Mouse (Mus musculus) heart, embryonic 11.5 days (tissue): Measurements from ENCODE around the gene Rcan1. TPM values are rescaled to one million over a fixed set of nuclear protein-coding genes. Genes with fewer than 3 reads are reported as not detected.

Experiments
- ATAC-seq: fragments of 200-750 bp; cut with Nextera tagmentation; replicated peaks from 2 replicates; pipeline ENCODE4 v1.8.0; 2017; ENCODE audit warnings: moderate library complexity; ENCODE audit not compliant: insufficient number of reproducible peaks, low FRiP score, low TSS enrichment
- H3K27ac ChIP-seq: fragments of 300-500 bp; sonication (generic); 2 replicates; pipeline ENCODE4 v1.5.1; 2014; ENCODE audit warnings: mild to moderate bottlenecking, low read depth, low read length
- H3K27me3 ChIP-seq: fragments of 300-500 bp; sonication (generic); 2 replicates; pipeline ENCODE4 v1.6.1; 2014; ENCODE audit warnings: mild to moderate bottlenecking, low read length, mixed read lengths; ENCODE audit not compliant: control insufficient read depth, insufficient read depth
- H3K36me3 ChIP-seq: fragments of 300-500 bp; sonication (generic); 2 replicates; pipeline ENCODE4 v1.6.1; 2014; ENCODE audit warnings: mild to moderate bottlenecking, low read length, moderate library complexity, mixed read lengths; ENCODE audit not compliant: control insufficient read depth, insufficient read depth
- H3K4me1 ChIP-seq: fragments of 300-500 bp; sonication (generic); 2 replicates; pipeline ENCODE4 v1.6.1; 2014; ENCODE audit warnings: low read length; ENCODE audit not compliant: control insufficient read depth, insufficient read depth
- H3K4me2 ChIP-seq: fragments of 300-500 bp; sonication (generic); 2 replicates; pipeline ENCODE4 v1.6.1; 2014; ENCODE audit warnings: mild to moderate bottlenecking, moderate library complexity
- H3K4me3 ChIP-seq: fragments of 300-500 bp; sonication (generic); 2 replicates; pipeline ENCODE4 v1.5.1; 2014; ENCODE audit warnings: low read depth, low read length
- H3K9ac ChIP-seq: fragments of 300-500 bp; sonication (generic); 2 replicates; pipeline ENCODE4 v1.6.1; 2014; ENCODE audit warnings: mild to moderate bottlenecking, low read depth, low read length, moderate library complexity
- H3K9me3 ChIP-seq: fragments of 300-500 bp; sonication (generic); replicated peaks from 2 replicates; pipeline ENCODE4 v1.6.1; 2016; ENCODE audit warnings: low read length; ENCODE audit not compliant: control insufficient read depth
- WGBS: fragments of 180-500 bp; shearing (Covaris S2); extraction: QIAGEN DNeasy Blood & Tissue Kit; methylation state at CpG from one replicate; pipeline ENCODE4 v1.1.7; 2014; ENCODE audit not compliant: insufficient replicate concordance; 5-methylcytosine and 5-hydroxymethylcytosine counted together
- polyA plus RNA-seq: library from polyadenylated mRNA; unstranded; fragments of >200 nt; fragmentation: Nextera tagmentation; extraction: Ambion mirVana; gene quantifications from 2 replicates; pipeline ENCODE4 v1.2.1, GENCODE M21; 2014

Gene Rcan1
- polyA plus RNA-seq, 1 experiment from 2014 or later: 103 TPM

- no peaks in the 10 kb centered on the region for H3K9me3 ChIP-seq
- H3K9ac ChIP-seq: no peak overlapping the region
- H3K4me2 ChIP-seq: no peak overlapping the region
- no peak overlapping the region for H3K27ac ChIP-seq
- peaks cover 33% of the 10 kb centered on the region for H3K4me1 ChIP-seq
- no peak for ATAC-seq
- H3K4me3 ChIP-seq: no peak overlapping the region
- H3K27me3 ChIP-seq: no peaks in the 10 kb centered on the region
- WGBS: 73% methylated on average over 2 of the region's 2 CpGs
- H3K36me3 ChIP-seq: no peaks in the 10 kb centered on the region
Observed at GRCm38 (mm10) chr16:92410344-92410743, 60.3 kb downstream of the Rcan1 start.

DNA sequence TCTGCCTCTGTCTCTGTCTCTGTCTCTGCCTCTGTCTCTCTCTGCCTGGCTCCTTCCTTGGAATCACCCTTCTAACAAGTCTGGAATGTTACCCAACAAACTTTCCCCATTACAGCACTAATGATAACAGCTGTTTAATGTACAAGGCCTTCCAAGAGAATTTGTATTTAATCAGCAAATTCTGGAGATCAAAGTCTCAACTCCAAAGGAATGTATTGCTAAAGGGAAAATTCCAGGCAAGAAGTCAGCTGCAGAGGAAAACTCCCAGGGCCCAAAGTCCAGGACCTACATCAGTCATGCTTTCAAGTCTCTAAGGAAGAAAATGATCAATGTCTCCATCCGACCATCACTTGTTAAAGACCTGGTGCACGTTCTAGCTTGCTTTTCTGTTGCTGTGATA lies 62.8 kb downstream of the Rcan1 start:
- H3K27ac ChIP-seq: 0 out of 2 replicates have a peak overlapping the region, but pooled peaks have one; percentile 46
- WGBS: 67% methylated on average over 2 of the region's 2 CpGs
- H3K4me2 ChIP-seq: no peak overlapping the region
- peaks cover 32% of the 10 kb centered on the region for H3K4me1 ChIP-seq
- H3K4me3 ChIP-seq: no peak overlapping the region
- no peaks in the 10 kb centered on the region for H3K36me3 ChIP-seq
- ATAC-seq: no peak
- H3K9me3 ChIP-seq: no peaks in the 10 kb centered on the region
- no peaks in the 10 kb centered on the region for H3K27me3 ChIP-seq
- no peak overlapping the region for H3K9ac ChIP-seq

- Histone ChIP-seq H3K4me2 (no peak overlapping the region), H3K4me1 (peaks cover 39% of the 10 kb centered on the region), H3K9me3 (no peaks in the 10 kb centered on the region), H3K9ac (no peak overlapping the region), H3K27me3 (no peaks in the 10 kb centered on the region), H3K36me3 (no peaks in the 10 kb centered on the region), H3K27ac (no peak overlapping the region), H3K4me3 (no peak overlapping the region)
- 92% methylated on average over 2 of the region's 2 CpGs for WGBS
- ATAC-seq: no peak
Observed at GRCm38 (mm10) chr16:92404141-92404540, 66.5 kb downstream of the Rcan1 start.

DNA sequence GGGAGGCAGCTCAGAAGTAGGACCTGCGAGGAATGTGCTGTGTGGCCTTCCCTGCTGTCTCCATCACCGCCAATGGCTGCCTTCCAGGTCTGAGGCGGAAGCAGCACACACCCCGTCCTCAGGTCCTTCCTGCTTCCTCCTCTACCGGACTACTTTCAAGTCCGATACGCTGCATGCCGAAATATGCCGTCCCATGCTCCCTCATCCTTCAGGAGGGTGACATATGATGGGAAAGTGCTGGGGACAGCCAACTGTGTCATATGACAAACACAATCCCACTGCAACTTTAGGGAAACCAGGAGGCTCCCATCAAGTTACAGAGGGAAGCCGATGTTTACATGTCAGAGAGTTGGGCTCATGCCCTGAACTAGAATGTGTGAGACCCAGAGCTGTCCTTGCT lies 67.6 kb downstream of the Rcan1 start:
- no peaks in the 10 kb centered on the region for H3K36me3 ChIP-seq
- H3K4me2 ChIP-seq: no peak overlapping the region
- H3K9ac ChIP-seq: no peak overlapping the region
- 0 out of 2 replicates have a peak overlapping the region, but pooled peaks have one; percentile 54 for H3K27ac ChIP-seq
- H3K4me1 ChIP-seq: peaks cover 45% of the 10 kb centered on the region
- no peaks in the 10 kb centered on the region for H3K27me3 ChIP-seq
- H3K9me3 ChIP-seq: no peaks in the 10 kb centered on the region
- 68% methylated on average over 10 of the region's 10 CpGs for WGBS
- H3K4me3 ChIP-seq: no peak overlapping the region
- no peak for ATAC-seq

- H3K27ac ChIP-seq: 0 out of 2 replicates have a peak overlapping the region, but pooled peaks have one; percentile 54
- WGBS: 33% methylated on average over 8 of the region's 8 CpGs
- no peaks in the 10 kb centered on the region; the same call in 1 of the 2 replicates for H3K36me3 ChIP-seq
- no peaks in the 10 kb centered on the region for H3K9me3 ChIP-seq
- H3K4me2 ChIP-seq: no peak overlapping the region; the same call in 1 of the 2 replicates
- peaks cover 49% of the 10 kb centered on the region for H3K4me1 ChIP-seq
- H3K9ac ChIP-seq: 0 out of 2 replicates have a peak overlapping the region, but pooled peaks have one; percentile 34
- no peaks in the 10 kb centered on the region for H3K27me3 ChIP-seq
- no peak overlapping the region for H3K4me3 ChIP-seq
- no peak for ATAC-seq
Observed at GRCm38 (mm10) chr16:92402216-92402615, 68.5 kb downstream of the Rcan1 start.

DNA sequence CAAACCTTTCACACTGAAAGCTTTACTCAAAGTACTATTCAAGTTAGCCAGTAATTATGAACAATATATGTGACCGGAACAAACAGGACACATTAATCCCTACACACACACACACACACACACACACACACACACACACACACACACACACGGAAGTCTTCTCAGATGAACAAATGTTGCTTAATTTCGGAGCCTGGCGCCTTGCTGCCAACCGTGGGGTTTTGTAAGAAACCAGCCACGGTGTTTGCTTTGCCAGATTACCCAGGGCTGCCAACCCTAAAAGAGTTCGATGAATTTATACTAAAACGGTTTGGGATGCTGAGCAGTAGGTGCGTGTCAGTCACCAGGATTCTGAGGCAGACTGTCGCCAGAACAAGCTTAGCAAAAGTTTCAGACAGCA lies 69.5 kb downstream of the Rcan1 start:
- Histone ChIP-seq H3K9me3 (no peaks in the 10 kb centered on the region), H3K27me3 (no peaks in the 10 kb centered on the region), H3K4me1 (peaks cover 55% of the 10 kb centered on the region), H3K27ac (peak overlapping the region; percentile 4; the same call in 1 of the 2 replicates), H3K9ac (0 out of 2 replicates have a peak overlapping the region, but pooled peaks have one; percentile 23), H3K36me3 (peaks cover 6% of the 10 kb centered on the region), H3K4me3 (no peak overlapping the region), H3K4me2 (no peak overlapping the region)
- 50% methylated on average over 10 of the region's 10 CpGs for WGBS
- ATAC-seq: no peak

DNA sequence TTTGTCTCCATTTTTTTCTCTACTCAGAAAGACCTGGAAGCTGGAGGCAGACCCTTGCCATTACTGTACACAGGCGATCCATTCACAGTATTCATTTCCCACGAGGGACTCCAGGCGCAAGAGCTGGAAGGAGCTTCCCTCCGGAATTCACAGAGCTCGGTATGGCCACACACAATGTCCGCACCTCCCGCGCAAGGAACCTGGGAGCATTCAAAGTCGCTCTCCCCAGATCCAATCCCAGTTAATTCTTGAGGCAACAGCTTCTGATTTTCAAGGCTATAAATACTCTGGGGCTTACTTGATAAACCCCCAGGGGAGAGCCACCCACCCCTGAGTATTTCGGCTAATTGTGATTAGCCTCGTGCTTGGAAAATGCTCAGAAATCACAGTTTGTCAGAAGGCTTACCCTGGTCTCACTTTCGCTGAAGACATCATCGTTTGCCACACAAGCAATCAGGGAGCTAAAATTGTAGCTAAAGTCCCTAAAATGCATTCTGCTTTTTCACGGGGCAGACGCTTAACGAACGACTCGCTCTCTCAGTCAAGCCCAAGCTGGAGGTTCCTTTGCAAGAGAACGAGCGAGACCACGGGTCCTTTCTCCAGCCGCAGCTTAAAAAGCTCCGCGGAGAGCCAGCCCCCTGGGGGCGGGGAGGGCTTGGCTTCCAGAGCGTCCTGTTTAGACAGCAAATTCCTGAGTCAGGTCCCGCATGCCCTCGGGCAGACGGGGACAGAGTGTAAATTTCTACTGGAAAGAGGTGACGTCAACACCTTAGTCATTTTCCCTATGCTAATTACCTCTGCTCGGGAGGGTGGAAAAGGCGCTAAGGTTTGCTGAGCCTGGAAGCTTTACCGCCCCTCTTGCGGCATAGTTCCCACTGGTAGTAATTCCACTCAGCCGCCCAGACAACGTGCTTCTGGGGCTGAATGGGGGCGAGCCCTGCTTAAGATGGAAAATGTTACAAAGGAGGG lies 70.9 kb downstream of the Rcan1 start:
- under 1% methylated on average over 37 of the region's 37 CpGs for whole genome bisulfite sequencing
- H3K4me2 ChIP-seq: peak overlapping the region; percentile 72
- peak overlapping the region; percentile 83 for H3K9ac ChIP-seq
- H3K4me3 ChIP-seq: peak overlapping the region; percentile 61
- H3K4me1 ChIP-seq: peaks cover 52% of the 10 kb centered on the region
- H3K27me3 ChIP-seq: no peaks in the 10 kb centered on the region
- H3K9me3 ChIP-seq: no peaks in the 10 kb centered on the region
- peak overlapping the region; percentile 95 for H3K27ac ChIP-seq
- H3K36me3 ChIP-seq: peaks cover 14% of the 10 kb centered on the region
- ATAC-seq: peak; percentile 85

- Histone ChIP-seq H3K4me2 (peak overlapping the region; percentile 72), H3K4me3 (peak overlapping the region; percentile 61), H3K9ac (peak overlapping the region; percentile 83), H3K9me3 (no peaks in the 10 kb centered on the region), H3K27me3 (no peaks in the 10 kb centered on the region), H3K27ac (peak overlapping the region; percentile 95), H3K36me3 (peaks cover 17% of the 10 kb centered on the region), H3K4me1 (peaks cover 52% of the 10 kb centered on the region)
- 42% methylated on average over 6 of the region's 6 CpGs for WGBS
- no peak for ATAC-seq
Observed at GRCm38 (mm10) chr16:92398574-92399118, 72.0 kb downstream of the Rcan1 start.
